Mouse (Mus musculus): ENCODE data around the gene Adh7.

The Adh7 gene

DNA sequence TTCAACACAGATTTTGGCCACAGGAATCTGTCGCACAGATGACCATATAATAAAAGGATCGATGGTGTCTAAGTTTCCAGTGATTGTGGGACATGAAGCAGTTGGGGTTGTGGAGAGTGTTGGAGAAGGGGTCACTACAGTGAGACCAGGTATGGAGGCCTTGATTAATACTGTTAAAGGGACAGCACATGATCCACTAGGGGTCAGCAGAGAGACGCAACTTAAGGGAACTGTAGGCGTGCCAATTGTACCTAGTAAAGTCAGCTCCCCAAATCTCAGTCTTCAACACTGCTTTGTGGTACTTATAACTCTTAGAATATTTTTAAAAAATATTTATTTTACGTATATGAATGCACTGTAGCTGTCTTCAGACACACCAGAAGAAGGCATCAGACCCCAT, 5.4 kb downstream of the Adh7 start:
- in situ Hi-C loops (cut with MboI, MseI) = loop anchor here in 1 of 2 experiments (10.0 kb wide), 1 partner anchor 212 kb away; no protein-coding TSS in a partner anchor

GRCm38 (mm10) chr3:138224363-138224954, 6.9 kb downstream of the Adh7 start:
- in situ Hi-C loops (cut with MboI, MseI) = loop anchor here in 1 of 2 experiments (10.0 kb wide), 1 partner anchor 210 kb away; no protein-coding TSS in a partner anchor

- in situ Hi-C loops (cut with MboI, MseI) = loop anchor here in 1 of 2 experiments (10.0 kb wide), 1 partner anchor 209 kb away; no protein-coding TSS in a partner anchor
These were observed 7.8 kb downstream of the Adh7 start for GRCm38 (mm10) chr3:138225331-138225730.

- in situ Hi-C loops (cut with MboI, MseI) = loop anchor here in 1 of 2 experiments (10.0 kb wide), 1 partner anchor 209 kb away; no protein-coding TSS in a partner anchor
These were observed 8.3 kb downstream of the Adh7 start for GRCm38 (mm10) chr3:138225853-138226252.

DNA sequence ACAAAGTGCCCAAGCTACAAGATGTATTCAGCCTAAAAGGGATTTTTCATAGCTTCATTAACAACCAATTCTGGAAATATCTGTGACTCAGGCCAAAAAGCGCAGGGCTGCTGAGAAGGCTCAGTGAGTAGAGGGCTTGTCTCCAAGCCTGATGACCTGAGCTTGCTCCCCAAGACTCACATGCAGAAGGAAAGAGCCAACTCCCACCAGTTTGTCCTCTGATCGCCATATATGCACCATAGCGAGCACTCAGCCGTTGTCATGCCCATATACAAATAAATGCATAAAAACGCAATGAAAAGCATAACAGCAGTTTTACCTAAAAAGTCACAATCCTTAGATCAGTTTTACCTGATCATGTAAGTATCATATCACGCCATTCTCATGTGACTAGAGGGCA, 8.9 kb downstream of the Adh7 start:
- in situ Hi-C loops (cut with MboI, MseI) = loop anchor here in 1 of 2 experiments (10.0 kb wide), 1 partner anchor 208 kb away; no protein-coding TSS in a partner anchor

GRCm38 (mm10) chr3:138227082-138227481, 9.5 kb downstream of the Adh7 start:
- in situ Hi-C loops (cut with MboI, MseI) = loop anchor here in 1 of 2 experiments (10.0 kb wide), 1 partner anchor 208 kb away; no protein-coding TSS in a partner anchor

- in situ Hi-C loops (cut with MboI, MseI) = loop anchor here in 1 of 2 experiments (10.0 kb wide), 1 partner anchor 207 kb away; no protein-coding TSS in a partner anchor
These were observed 10.2 kb downstream of the Adh7 start for GRCm38 (mm10) chr3:138227782-138228181.

DNA sequence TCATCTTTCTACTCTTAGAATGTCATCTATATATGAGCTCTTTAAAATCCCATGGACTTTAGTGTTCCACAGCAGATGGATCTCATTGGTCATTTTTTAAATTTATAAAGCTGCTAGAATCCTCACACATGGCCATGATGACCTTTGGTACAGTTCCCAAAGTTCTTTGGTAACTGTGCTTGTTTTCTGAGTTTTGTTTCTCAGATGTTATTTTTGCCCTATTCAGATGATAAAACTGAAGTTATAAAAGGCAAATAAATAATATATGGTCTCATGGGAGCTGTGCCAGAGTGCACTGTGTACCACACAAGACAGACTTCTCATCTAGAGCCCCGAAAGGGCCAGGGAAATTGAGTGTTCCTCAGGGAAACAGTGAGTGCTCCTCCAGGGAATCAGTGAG, 11.9 kb downstream of the Adh7 start:
- in situ Hi-C loops (cut with MboI, MseI) = loop anchor here in 1 of 2 experiments (10.0 kb wide), 1 partner anchor 205 kb away; no protein-coding TSS in a partner anchor

- in situ Hi-C loops (cut with MboI, MseI) = no loop called here
These were observed 12.7 kb downstream of the Adh7 start for GRCm38 (mm10) chr3:138230266-138230665.

GRCm38 (mm10) chr3:138231531-138231930, 14.0 kb downstream of the Adh7 start:
- in situ Hi-C loops (cut with MboI, MseI) = no loop called here

GRCm38 (mm10) chr3:138236546-138237163, 19.1 kb downstream of the Adh7 start:
- in situ Hi-C loops (cut with MboI, MseI) = no loop called here

DNA sequence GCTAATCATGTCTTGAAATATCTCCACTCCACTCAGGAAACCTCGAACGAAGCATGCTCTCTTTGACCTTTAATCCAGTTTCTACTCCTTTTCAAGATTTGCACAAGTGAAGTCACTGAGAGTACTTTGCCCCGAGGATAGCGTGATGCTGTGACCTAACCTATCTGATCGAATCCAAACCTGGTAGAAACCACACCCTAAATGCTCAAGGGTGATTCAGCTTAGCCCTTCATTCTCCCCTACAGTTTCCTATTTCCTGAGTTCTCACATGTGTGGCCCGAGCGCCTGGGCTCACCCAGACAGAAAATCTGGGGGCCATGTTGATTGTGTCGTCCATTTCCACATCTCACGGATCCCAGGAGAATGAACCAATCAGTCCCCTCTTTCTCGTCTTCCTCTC, 20.5 kb downstream of the Adh7 start:
- in situ Hi-C loops (cut with MboI, MseI) = no loop called here

GRCm38 (mm10) chr3:138239461-138239860, 21.9 kb downstream of the Adh7 start:
- in situ Hi-C loops (cut with MboI, MseI) = no loop called here

- in situ Hi-C loops (cut with MboI, MseI) = no loop called here
These were observed 22.9 kb downstream of the Adh7 start for GRCm38 (mm10) chr3:138240411-138240810.

DNA sequence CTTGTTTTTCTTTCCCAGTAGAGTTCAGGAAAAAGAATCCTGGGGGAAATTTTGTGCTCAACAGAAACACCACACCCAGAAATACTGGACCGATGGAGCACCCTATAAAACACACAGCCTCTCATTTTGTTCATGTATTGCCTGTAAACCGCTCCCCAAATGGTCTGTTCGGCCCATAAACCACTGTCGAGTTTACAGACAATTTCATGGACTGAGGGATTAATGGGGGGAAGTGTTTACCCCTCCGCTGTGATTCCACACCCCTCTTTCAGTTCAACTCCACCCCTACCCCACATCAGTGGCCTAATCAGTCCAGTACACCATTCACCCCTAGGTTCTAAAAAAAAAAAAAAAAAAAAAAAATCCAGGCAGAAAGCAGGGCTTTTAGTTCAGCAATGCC, 23.4 kb downstream of the Adh7 start:
- in situ Hi-C loops (cut with MboI, MseI) = no loop called here

- in situ Hi-C loops (cut with MboI, MseI) = no loop called here
These were observed 23.8 kb downstream of the Adh7 start for GRCm38 (mm10) chr3:138241371-138241770.

DNA sequence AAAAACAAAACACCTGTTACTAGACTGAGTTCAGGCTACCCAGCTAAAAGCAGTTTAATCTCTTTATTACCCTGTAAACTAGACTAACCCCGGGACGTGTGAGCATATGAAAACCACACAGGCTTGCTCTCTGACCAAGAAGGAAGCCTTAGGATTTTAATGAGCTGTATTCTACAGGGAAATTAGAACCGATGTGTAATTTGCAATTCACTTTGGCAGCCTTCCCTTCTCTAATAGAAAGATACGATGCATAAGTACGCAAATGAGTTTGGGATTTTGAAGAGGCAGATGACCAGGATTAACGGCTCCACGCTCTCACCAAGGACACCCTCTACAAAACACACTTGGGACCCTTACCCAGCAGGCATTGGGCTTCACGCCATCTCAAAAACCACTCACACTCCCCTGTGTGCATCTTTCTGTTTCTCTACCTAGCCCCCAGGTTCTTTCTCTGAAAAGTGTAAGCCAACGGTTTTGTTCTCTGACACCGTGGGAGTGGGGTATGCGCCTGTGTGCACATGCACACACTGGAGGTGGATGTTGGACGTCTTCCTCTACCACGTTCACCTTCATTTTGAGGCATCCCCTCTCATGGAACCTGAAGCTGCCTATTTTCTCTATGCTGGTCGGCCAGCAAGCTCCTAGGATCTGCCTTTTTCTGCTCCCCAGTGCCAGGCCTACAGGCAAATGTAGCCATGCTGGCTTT, 24.6 kb downstream of the Adh7 start:
- in situ Hi-C loops (cut with MboI, MseI) = no loop called here

DNA sequence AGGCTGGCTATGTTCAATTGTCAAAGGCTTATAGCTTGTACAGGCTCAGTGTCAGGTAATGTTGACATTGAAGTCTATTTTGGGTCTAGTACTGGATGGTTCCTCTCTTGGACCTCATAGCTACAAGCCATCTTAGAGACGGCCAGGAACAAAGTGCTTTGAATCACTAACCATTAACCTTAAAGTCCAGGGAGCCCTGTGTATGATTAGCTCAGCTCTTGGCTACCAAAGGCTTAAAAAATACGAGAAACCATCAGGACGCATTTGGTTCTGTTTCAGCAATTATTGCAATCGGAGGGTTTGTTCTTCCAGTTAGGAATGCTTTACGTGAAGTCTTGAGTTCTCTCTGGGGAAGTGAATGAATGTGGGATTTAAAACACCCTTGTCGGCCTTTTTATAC, 25.4 kb downstream of the Adh7 start:
- in situ Hi-C loops (cut with MboI, MseI) = no loop called here

- in situ Hi-C loops (cut with MboI, MseI) = no loop called here
These were observed 26.8 kb downstream of the Adh7 start for GRCm38 (mm10) chr3:138244338-138244874.

GRCm38 (mm10) chr3:138246511-138247020, 29.0 kb downstream of the Adh7 start:
- in situ Hi-C loops (cut with MboI, MseI) = no loop called here

- in situ Hi-C loops (cut with MboI, MseI) = no loop called here
These were observed 29.7 kb downstream of the Adh7 start for GRCm38 (mm10) chr3:138247241-138247640.

GRCm38 (mm10) chr3:138248011-138248410, 30.5 kb downstream of the Adh7 start:
- in situ Hi-C loops (cut with MboI, MseI) = no loop called here
